Mouse (Mus musculus) kidney, postnatal 36 days (tissue): ENCODE data around the gene Tardbp.
A peak's percentile ranks its signal among the peaks of the same experiment; 100 is the strongest.

ENCODE experiments used
- DNase-seq, 2 experiments: peaks; one replicate each; pipeline ENCODE4 v3.0.0; 2021 to 2022; ENCODE audit warnings: mixed read lengths in 2 of 2

The Tardbp gene

GRCm38 (mm10) chr4:148626623-148627185 is at the start of gene Tardbp:
Tardbp (minus strand) TSS chr4:148627019.
- DNase-seq: peak; percentile 97 to 99

DNA sequence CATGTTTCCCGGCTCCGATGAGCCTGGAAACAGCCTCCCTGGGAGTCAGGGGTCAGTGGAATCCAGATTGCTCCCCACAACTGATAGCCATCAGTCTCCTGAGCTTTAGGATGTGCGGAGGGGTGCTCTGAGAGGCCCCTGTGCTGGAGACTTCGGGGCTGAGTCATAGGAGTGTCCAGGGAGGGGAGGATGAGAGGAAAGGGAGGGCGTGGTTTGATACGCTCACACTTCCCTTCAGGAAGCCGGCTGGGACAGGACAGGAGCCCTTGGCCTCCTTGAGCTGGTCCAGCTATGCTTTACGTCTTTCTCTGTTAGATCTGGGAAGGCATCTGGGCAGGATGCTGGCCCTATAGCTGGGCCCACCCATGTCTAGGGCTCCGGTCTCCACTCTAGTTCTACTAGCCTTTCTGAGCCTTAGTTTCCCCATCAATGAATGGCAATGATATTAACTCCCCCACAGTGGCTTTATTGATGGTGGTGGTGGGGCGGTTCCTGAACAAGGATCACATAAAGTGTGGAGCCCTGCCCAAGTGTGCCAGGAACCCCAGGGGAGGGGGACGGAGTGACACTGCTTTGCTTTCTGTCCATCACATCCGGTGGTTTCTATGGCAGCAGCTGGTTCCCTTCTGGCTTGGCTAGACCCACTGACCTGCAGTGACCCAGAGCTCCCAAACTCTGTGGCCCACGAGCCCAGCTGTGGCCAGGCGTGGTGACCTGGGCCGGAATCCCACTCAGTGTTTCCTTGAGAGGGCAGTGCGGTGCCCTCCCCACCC is 49.6 kb upstream of the Tardbp start:
- DNase-seq: peak; percentile 67 to 73

DNA sequence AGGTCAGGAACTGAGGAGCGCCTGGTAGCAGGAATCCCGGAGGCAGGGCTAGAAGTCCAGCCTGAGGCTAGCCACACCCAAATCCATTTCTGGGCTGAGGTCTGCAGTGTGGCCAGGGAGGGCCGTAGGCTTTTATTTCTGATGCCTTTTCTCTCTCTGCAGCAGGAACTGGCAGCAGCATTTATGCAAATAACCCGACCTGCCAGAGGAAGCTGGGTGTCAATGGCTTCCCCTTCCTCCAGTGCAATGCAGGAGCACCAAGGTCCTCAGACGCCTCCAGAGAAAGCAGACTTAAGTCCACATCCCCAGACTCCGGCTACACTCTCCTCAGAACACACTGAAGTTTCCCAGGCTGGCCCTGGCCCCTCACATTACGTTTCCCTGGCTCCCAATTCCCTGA is 48.2 kb upstream of the Tardbp start:
- peak in 1 of 2 experiments; percentile 22 for DNase-seq

GRCm38 (mm10) chr4:148671230-148671947 is 44.6 kb upstream of the Tardbp start:
- no peak for DNase-seq

GRCm38 (mm10) chr4:148667006-148667755 is 40.4 kb upstream of the Tardbp start:
- DNase-seq: no peak

DNA sequence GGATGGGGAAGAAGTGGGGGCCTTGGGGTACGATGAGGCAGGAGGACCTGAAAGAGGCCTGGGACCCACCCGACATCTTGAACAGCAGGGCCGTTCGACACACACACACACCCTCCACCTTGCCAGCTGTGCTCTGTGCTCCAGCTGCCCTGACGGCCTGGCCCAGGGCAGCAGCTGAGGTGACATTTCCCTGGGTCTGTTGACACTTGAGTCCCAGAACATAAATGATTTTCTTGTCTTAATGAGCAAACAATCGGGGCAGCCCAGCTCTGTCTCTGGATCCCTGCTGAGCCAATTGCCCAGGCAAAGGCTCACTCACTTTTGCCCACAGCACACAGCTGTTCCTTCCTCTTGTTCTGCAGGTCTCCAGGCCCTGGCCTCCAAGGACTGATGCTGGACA is 37.2 kb upstream of the Tardbp start:
- DNase-seq: no peak

DNA sequence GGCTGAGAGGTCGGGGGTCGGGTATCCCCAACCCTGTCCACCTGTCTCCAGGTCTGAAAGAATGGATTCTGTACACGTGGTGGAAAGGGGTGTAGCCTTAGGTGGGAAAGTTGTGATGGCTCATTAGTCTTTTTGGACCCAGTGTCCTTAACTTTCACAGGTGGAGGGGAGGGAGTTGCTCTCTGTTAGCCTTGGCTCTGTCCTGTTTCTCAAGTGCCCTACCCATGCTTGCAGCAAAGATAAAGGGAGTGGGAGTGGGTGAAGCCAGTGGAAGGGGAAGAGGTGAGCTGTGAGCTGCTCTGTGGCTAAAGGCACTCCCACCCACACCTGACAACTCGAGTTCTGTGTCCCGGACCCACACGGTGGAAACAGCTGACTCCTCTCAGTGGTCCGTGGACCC is 36.5 kb upstream of the Tardbp start:
- no peak for DNase-seq

GRCm38 (mm10) chr4:148662168-148662965 is 35.5 kb upstream of the Tardbp start:
- DNase-seq: peak; percentile 77 to 92

DNA sequence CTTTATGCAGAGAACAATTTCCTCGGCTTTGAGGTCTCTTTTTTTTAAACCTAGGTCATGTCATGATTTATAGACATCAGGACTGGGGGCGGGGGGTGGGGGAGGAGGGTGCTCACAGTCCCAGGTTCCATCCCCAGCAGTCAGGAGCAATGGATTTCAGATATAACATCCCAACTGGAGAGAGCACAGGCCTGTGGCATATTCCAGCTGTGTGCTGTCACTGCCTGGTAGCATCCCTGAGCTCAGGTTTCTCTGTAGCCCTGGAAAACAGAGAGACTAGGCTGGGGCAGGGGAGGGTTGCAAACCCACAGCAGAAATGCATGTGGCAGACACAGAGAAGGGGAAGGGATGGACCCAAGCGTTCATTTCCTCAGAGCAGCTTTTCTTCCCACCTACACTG is 33.4 kb upstream of the Tardbp start:
- DNase-seq: no peak

DNA sequence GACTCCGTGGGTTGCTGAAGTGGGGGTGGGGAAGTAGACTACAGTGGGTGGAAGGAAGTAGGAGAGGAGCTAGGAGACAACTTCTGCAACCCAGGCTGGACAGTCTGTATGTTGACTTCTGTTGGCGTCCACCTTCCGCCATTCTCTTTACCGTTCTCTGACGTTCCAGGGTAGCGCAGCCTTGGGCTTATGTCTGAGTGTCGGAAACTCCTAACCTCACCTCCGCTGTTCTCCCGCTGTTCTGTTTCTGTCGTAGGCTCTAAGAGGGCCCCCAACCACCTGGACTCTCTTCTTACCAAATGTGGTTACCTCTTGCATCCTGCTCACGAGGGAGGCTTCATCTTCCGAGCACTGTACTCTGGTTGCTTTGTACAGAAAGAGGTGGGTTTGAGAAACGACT is 31.0 kb upstream of the Tardbp start:
- DNase-seq: no peak

- DNase-seq: no peak
Measured at GRCm38 (mm10) chr4:148656691-148657258, 30.0 kb upstream of the Tardbp start.

GRCm38 (mm10) chr4:148654701-148655398 is 28.0 kb upstream of the Tardbp start:
- DNase-seq: peak; percentile 55 to 81

DNA sequence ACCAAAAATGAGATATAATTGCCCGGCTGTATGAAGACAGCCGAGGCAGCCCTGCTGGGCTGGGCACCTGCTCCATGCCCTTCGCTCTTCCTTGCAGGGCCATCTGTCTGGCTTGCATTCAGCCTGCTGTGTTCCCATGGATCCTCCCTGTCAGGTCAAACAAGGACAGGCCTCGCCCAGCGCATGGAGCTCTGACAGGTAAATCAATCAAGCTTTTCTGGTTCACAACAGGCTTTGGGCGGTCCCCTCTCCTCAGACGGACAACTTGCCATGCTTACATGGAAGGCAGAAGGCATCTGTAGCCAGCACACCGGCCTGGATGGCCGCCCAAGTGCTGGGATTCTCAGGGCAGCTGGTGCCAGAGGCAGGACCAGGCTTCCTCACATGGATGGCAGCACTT is 24.2 kb upstream of the Tardbp start:
- peak; percentile 42 to 51 for DNase-seq

DNA sequence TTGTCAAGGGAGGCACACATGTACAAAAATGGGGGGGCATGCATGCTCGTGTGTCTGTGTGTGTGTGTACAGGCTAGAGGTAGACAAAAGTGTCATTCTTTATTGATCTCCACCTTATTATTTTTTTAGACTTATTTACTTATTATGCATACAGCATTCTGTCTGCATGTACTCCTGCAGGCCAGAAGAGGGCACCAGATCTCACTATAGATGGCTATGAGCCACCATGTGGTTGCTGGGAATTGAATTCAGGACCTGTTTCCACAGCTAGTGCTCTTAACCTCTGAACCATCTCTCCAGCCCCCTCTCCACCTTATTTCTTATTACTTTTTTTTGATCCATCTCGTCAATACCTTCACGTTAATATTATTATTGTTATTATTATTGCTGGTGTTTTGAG is 22.5 kb upstream of the Tardbp start:
- DNase-seq: peak in 1 of 2 experiments; percentile 35

GRCm38 (mm10) chr4:148646616-148647015 is 19.8 kb upstream of the Tardbp start:
- peak in 1 of 2 experiments; percentile 26 for DNase-seq

DNA sequence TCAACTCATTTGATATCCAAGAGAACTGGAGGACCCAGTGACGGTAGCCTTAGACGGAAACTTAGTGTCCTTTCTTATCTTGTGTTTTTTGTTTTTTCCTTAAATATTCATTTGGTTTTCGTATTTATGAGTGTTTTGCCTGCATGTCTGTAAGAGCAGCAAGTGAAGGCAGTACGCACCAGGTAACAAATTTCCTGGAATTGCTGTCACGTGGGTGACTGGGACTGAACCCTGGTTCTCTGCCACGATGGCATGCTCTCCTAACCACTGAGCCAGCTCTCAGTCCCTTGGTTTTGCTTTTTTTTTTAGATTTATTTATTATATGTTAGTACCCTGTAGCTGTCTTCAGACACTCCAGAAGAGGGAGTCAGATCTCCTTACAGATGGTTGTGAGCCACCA is 18.1 kb upstream of the Tardbp start:
- peak in 1 of 2 experiments; percentile 32 for DNase-seq

DNA sequence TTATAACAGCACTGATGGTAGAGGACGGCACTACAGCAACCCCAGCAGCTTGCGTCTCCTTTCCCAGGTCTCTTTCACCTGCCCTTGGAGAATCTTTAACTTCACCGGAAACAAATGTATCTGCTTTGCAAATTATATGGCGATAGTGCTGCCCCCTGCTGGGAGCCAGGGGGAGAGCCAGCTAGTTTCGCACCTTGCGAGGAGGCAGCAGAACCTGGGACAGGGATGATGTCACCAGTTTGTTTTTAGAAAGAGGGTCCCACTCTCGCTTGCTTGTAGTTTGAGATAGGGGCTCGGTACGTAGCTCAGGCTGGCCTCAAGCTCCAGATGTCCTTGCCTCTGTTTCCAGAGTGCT is 17.3 kb upstream of the Tardbp start:
- peak; percentile 87 to 90 for DNase-seq

DNA sequence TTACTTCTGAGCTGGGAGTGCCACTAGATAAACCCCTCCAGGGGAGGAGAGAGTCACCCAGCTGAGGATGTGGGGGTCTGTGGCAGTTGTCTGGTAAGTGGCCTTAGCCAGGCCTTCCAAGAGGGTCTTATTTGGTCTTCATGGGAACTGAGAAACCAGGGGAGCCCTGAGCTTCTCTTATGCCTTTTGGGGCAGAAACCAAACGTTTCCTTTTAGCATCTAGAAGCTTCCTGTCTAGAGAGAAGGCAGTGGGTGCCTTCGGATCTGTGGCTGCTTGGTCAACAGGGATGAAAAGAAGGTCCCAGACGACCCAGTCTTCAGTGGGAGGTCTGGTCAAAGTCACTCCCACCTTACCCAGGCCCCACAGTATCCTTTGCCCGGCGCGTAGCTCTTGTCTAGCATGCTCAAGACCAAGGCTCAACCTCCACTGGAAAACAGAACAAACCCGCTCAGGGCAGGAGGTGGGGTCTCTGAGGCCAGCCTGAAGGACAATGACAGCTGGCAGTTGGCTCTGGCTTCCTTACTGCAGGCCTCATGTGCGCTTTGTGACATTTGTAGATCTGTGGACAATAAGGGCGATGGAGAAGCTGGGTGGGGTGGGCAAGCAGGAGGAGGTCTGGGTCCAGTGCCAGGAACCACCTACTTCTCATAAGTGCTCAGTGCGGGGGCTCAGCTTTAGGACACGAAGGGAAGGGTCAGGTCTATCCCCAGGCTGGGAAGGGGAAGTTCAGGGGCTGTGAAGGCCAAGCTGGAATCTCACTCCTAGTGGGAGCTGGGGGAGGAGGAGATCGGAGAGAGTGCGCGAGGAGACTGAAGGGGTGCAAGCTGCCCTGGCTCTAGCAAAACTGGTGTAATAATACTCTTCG is 16.7 kb upstream of the Tardbp start, which contains the start of gene Gm572:
TSS of gene Gm572 (plus strand) at position 27 of the 866 bp plus-strand sequence.
- DNase-seq: no peak

GRCm38 (mm10) chr4:148641121-148641520 is 14.3 kb upstream of the Tardbp start:
- DNase-seq: peak; percentile 71 to 87

GRCm38 (mm10) chr4:148639455-148639854 is 12.6 kb upstream of the Tardbp start:
- peak in 1 of 2 experiments; percentile 32 for DNase-seq
